Mouse (Mus musculus) bone marrow macrophage, adult 2 months (primary cell): ENCODE measurements around the gene Wdr12. TPM values are rescaled to one million over a fixed set of nuclear protein-coding genes. Genes with fewer than 3 reads are reported as not detected.

Source experiments
- H3K27ac ChIP-seq: 2 replicates; pipeline ENCODE4 v1.5.1; 2012; ENCODE audit warnings: low read depth, low read length; ENCODE audit not compliant: insufficient read depth
- H3K4me1 ChIP-seq: 2 replicates; pipeline ENCODE4 v1.6.1; 2012; ENCODE audit warnings: low read length; ENCODE audit not compliant: control insufficient read depth, insufficient read depth
- H3K4me3 ChIP-seq: 2 replicates; pipeline ENCODE4 v1.5.1; 2012; ENCODE audit warnings: mild to moderate bottlenecking, low read length, moderate library complexity; ENCODE audit not compliant: insufficient read depth
- CTCF ChIP-seq: IDR thresholded peaks from 2 replicates; pipeline ENCODE4 v1.5.1; 2012; ENCODE audit warnings: low read depth, mild to moderate bottlenecking, low read length, moderate library complexity
- POLR2A ChIP-seq: IDR thresholded peaks from 2 replicates; pipeline ENCODE4 v1.6.1; 2012; ENCODE audit warnings: mild to moderate bottlenecking, low read depth, low read length, borderline replicate concordance
- polyA plus RNA-seq: library from polyadenylated mRNA; stranded (reverse); fragments of >200 nt; gene quantifications from 2 replicates; pipeline ENCODE4 v1.2.4, GENCODE M21; 2012; ENCODE audit not compliant: missing spikeins, insufficient read depth, insufficient read length

Wdr12 gene
- polyA plus RNA-seq, result 12.9 and 13.1 TPM in 2 replicates

GRCm38 (mm10) chr1:60098024-60098781, at the start of gene Wdr12, which contains the start of gene Carf:
Wdr12 (minus strand) TSS chr1:60098645.
Carf (plus strand) TSS chr1:60098247.
- H3K4me1 ChIP-seq, result peaks cover 6% of the 10 kb centered on the region
- peak within 1 kb of the TSS; percentile 91 for H3K27ac ChIP-seq
- TF ChIP-seq CTCF, result no peak
- TF ChIP-seq POLR2A, result no peak
- H3K4me3 ChIP-seq, result peak within 1 kb of the TSS; percentile 74

DNA sequence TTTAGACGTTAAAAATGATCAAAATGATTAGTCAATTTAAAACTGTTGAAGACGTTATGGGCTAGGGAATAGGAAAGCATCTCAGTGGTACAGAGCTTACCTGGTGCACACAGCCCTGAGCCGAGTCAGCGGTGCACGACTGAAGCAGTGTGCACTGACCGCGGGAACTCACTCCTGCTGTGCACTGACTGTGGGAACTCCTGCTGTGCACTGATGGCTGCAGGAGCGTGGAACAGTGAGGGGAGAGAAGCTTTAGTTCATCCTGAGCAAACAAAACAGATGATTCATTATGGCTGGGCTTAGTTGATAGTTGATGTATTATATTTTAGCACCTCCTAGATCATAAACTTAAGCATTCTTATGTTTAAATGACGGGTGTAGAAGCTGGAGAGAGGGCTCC, 38.9 kb upstream of the Wdr12 start:
- peaks cover 2% of the 10 kb centered on the region; the same call in 1 of the 2 replicates for H3K4me1 ChIP-seq
- no peak overlapping the region for H3K27ac ChIP-seq
- no peak overlapping the region for H3K4me3 ChIP-seq
- TF ChIP-seq POLR2A, result no peak
- TF ChIP-seq CTCF, result no peak

DNA sequence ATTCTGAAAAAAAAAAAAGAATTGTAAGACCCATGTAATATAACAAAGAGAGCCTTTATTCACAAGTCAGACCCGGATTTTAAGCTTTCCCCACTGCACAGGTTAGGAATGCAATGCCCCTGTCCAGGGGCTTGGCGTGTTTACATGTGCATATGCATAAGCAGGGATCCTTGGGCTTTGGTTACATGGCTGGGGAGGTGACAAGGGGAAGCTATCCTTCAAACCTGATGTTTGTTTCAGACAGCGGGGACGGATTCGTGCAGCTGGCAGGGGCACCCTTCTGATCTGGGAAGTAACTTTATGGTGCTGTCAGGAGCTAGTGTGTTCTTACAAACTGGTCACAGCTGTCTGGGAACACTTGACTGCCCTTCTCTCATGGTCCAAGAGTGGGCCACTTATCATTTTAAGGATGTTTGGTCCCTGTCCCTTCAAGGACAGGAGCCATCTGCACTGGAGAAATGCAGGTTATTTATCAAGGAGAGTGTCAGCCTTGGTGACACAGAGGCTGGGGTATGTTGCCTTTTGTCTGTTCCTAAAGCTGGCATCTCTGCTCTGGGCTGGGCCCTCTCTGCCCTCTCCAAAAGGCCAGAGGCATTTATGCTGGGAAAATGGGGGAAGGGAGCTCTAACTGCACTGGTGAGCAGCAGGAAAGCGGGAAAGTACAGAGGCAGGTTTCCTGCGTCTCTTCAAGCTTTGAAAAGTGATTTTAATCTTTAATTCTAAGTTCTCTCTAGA, 19.4 kb upstream of the Wdr12 start:
- H3K27ac ChIP-seq, result no peak overlapping the region
- TF ChIP-seq POLR2A (no peak), CTCF (no peak)
- no peak overlapping the region for H3K4me3 ChIP-seq
- no peaks in the 10 kb centered on the region for H3K4me1 ChIP-seq

DNA sequence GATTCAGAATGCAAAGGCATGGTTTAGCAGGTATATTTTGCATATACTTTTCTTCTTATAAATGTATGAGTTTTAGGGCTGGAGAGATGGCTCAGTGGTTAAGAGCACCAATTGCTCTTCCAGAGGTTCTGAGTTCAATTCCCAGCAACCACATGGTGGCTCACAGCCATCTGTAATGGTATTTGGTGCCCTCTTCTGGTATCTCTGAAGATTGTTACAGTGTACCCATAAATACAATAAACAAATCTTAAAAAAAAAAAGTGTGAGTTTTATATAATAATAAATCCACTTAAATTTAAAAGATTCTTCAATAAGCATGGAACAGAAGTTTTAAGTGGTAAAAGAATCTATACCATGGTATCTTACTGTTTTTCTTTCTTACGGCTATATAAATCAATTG, 6.1 kb upstream of the Wdr12 start:
- Histone ChIP-seq H3K4me1 (no peaks in the 10 kb centered on the region), H3K27ac (no peak overlapping the region), H3K4me3 (no peak overlapping the region)
- no peak for TF ChIP-seq CTCF

DNA sequence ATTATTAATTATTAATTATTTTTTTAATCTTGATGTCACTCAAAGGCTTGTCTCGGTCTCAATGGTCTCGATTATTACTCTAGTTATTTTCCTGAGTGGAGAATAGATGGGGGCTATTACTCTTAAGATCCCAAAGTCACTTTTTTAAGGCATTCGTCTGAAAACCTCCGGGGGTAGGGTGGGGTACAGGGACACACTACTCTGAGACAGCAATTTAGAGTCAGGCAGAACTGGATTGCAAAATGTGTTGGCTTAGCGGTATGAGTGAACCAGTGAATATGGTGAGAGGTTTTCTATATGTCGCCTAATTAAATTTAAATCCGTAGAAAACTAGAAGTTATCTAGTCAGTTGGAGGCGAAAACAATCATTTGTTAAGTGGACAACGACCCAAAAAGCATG, 394 bp upstream of the Wdr12 start:
- no peak for TF ChIP-seq POLR2A
- no peak for TF ChIP-seq CTCF
- no peak overlapping the region for H3K27ac ChIP-seq
- peaks cover 6% of the 10 kb centered on the region for H3K4me1 ChIP-seq
- peak overlapping the region; percentile 74 for H3K4me3 ChIP-seq

- H3K4me1 ChIP-seq, result peaks cover 6% of the 10 kb centered on the region
- H3K27ac ChIP-seq, result peak overlapping the region; percentile 91
- TF ChIP-seq POLR2A, result no peak
- no peak for TF ChIP-seq CTCF
- peak overlapping the region; percentile 74 for H3K4me3 ChIP-seq
Measured at GRCm38 (mm10) chr1:60097277-60098023, 995 bp downstream of the Wdr12 start.

DNA sequence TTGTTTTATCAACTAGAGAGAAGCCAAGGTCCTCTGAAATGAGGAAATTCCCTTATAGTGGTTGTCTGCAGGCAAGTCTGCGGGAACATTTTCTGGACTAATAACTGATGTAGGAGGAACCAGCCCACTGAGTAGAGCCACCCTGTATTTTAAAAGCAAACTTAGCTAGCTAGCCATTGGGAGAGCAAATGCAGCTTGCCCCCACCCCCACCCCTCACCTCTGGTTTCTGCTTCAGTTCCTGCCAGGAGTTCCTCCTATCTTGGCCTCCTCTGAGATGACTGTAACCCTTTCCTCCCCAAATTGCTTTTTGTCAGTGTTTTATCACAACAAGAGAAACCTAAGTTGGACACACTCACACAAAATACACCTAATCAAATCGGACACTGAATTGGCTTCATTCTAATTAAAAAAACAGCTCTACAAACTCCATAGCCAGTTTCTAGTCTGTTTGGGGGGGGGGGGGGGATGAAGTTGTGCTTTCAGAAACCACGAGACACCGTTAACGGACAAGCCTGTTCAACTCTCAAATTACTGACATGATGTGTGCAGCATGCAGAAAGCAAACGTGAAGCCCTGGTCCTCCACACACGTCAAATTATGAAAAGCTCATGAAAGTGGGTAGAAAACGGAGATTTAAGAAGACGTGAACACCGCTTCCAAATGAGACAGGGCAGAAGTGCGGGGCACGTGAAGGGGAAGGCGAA, 1.7 kb downstream of the Wdr12 start:
- TF ChIP-seq POLR2A (no peak), CTCF (no peak)
- Histone ChIP-seq H3K4me1 (peaks cover 6% of the 10 kb centered on the region), H3K27ac (peak overlapping the region; percentile 91), H3K4me3 (peak overlapping the region; percentile 74)

- Histone ChIP-seq H3K27ac (no peak overlapping the region), H3K4me1 (no peaks in the 10 kb centered on the region), H3K4me3 (no peak overlapping the region)
- TF ChIP-seq CTCF, result no peak
- no peak for TF ChIP-seq POLR2A
Measured at GRCm38 (mm10) chr1:60076411-60076810, 22.0 kb downstream of the Wdr12 start.

DNA sequence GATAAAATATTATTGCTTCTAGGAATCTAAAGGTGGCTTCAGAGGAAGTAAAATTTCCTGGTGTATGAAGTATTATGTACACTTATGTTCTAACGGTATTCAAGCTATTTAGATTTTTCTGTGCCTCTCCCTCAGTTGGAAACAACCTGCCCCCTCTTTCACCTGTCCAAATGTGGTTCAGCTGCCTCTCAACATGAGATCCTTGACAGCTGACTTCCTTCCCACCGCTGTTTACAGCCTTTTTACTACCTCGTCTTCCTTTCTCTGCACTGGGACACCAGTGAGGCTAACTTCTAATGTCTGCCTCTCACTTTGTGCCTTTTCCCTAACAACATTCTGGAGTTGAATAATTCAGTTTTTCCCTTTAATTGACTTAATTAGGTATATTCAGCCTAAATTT, 22.9 kb downstream of the Wdr12 start:
- H3K27ac ChIP-seq, result no peak overlapping the region
- no peak overlapping the region for H3K4me3 ChIP-seq
- no peak for TF ChIP-seq POLR2A
- TF ChIP-seq CTCF, result no peak
- no peaks in the 10 kb centered on the region for H3K4me1 ChIP-seq
